Mouse (Mus musculus): ENCODE measurements around the gene Plac9a.

DNA sequence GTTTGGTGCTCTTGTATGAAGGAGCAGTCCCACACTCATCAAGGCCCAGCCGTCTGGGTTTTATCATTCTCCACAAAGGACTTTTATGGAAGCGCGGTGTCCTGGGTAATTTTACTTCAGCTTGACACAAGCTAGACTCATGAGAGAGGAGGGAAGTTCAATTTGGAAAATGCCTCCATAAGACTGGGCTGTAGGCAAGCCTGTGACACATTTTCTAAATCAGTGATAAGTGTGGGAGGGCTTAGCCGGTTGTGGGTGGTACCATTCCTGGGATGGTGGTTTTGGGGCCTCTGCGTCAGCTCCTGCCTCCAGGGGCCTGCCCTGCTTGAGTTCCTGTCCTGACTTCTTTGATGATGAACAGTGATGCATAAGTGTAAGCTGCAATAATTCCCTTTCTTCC is 37.6 kb downstream of the Plac9a start:
- TF ChIP-seq CTCF (IDR thresholded peaks at IDR 0.05; ENCODE audit: borderline replicate concordance, control insufficient read depth, extremely low read depth, insufficient read depth, low read length, poor library complexity): no peak
- TF ChIP-seq POLR2A (IDR thresholded peaks at IDR 0.05; ENCODE audit: control insufficient read depth, extremely low read depth, insufficient read depth, low read length, poor library complexity): no peak

Measured in thymus, adult 2 months (tissue).